Mouse (Mus musculus) liver, postnatal 0 days (tissue): ENCODE measurements at regions not wholly inside any gene's neighbourhood (a gene's known extent, or its start where the extent isn't known, plus 50 kb on each side); places are given as distances from the start of the nearest gene placed in this dataset.

Source experiments
- ATAC-seq: fragments of 200-750 bp; cut with Nextera tagmentation; 2 replicates; pipeline ENCODE4 v1.8.0; 2017; ENCODE audit warnings: mild to moderate bottlenecking, moderate library complexity
- DNase-seq: peaks from one replicate; pipeline ENCODE4 v3.0.0-alpha.2; 2016
- H3K27ac ChIP-seq: fragments of 300-500 bp; sonication (generic); 2 replicates; pipeline ENCODE4 v1.5.1; 2014; ENCODE audit warnings: antibody characterized with exemption, moderate library complexity, mild to moderate bottlenecking, low read depth
- H3K27me3 ChIP-seq: fragments of 300-500 bp; sonication (generic); 2 replicates; pipeline ENCODE4 v1.6.1; 2014; ENCODE audit warnings: low read length, control low read depth, mixed read lengths; ENCODE audit not compliant: insufficient read depth
- H3K36me3 ChIP-seq: fragments of 300-500 bp; sonication (generic); replicated peaks from 2 replicates; pipeline ENCODE4 v1.6.1; 2014; ENCODE audit warnings: mild to moderate bottlenecking, control low read depth, low read length, moderate library complexity, mixed read lengths; ENCODE audit not compliant: insufficient read depth
- H3K4me1 ChIP-seq: fragments of 300-500 bp; sonication (generic); 2 replicates; pipeline ENCODE4 v1.6.1; 2014; ENCODE audit warnings: antibody characterized with exemption, mild to moderate bottlenecking, control low read depth; ENCODE audit not compliant: insufficient read depth
- H3K4me2 ChIP-seq: fragments of 300-500 bp; sonication (generic); 2 replicates; pipeline ENCODE4 v1.6.1; 2014; ENCODE audit warnings: low read depth, mild to moderate bottlenecking, low read length, moderate library complexity, mixed read lengths
- H3K4me3 ChIP-seq: fragments of 300-500 bp; sonication (generic); 2 replicates; pipeline ENCODE4 v1.5.1; 2014; ENCODE audit warnings: low read depth, low read length
- H3K9ac ChIP-seq: fragments of 300-500 bp; sonication (generic); replicated peaks from 2 replicates; pipeline ENCODE4 v1.6.1; 2014; ENCODE audit warnings: mild to moderate bottlenecking, moderate library complexity
- H3K9me3 ChIP-seq: fragments of 300-500 bp; sonication (generic); 2 replicates; pipeline ENCODE4 v1.6.1; 2016; ENCODE audit warnings: mild to moderate bottlenecking, control low read depth, low read length, mixed read lengths
- CTCF ChIP-seq: sonication (generic); IDR thresholded peaks from 2 replicates; pipeline ENCODE4 v1.5.1; 2016; ENCODE audit warnings: antibody characterized with exemption, low read depth
- EP300 ChIP-seq: IDR thresholded peaks from 2 replicates; pipeline ENCODE4 v1.6.1; 2016; ENCODE audit warnings: antibody characterized with exemption, low read depth, mild to moderate bottlenecking
- WGBS: fragments of 180-500 bp; shearing (Covaris S2); extraction: QIAGEN DNeasy Blood & Tissue Kit; methylation state at CpG from one replicate; pipeline ENCODE4 v1.1.7; 2014; ENCODE audit not compliant: insufficient replicate concordance; 5-methylcytosine and 5-hydroxymethylcytosine counted together

- 65% methylated on average over 4 of the region's 4 CpGs for WGBS
- peaks cover 3% of the 10 kb centered on the region; the same call in 1 of the 2 replicates for H3K9me3 ChIP-seq
- ATAC-seq (no peak), DNase-seq (no peak)
- H3K4me1 ChIP-seq = no peaks in the 10 kb centered on the region
- H3K27me3 ChIP-seq = no peaks in the 10 kb centered on the region
- no peaks in the 10 kb centered on the region for H3K36me3 ChIP-seq
- no peak overlapping the region for H3K27ac ChIP-seq
- H3K4me2 ChIP-seq = no peak overlapping the region
- TF ChIP-seq EP300 = no peak
- no peak for TF ChIP-seq CTCF
- no peak overlapping the region for H3K4me3 ChIP-seq
- no peak overlapping the region for H3K9ac ChIP-seq
Measured at GRCm38 (mm10) chr1:158052644-158053043, 303.5 kb downstream of the Brinp2 start.

- 75% methylated on average over 11 of the region's 11 CpGs for WGBS
- no peaks in the 10 kb centered on the region for H3K4me1 ChIP-seq
- ATAC-seq (no peak), DNase-seq (no peak)
- H3K4me3 ChIP-seq = no peak overlapping the region
- no peak overlapping the region for H3K4me2 ChIP-seq
- no peaks in the 10 kb centered on the region for H3K27me3 ChIP-seq
- no peak overlapping the region for H3K27ac ChIP-seq
- no peak for TF ChIP-seq EP300
- peaks cover 3% of the 10 kb centered on the region for H3K9me3 ChIP-seq
- H3K9ac ChIP-seq = no peak overlapping the region
- H3K36me3 ChIP-seq = no peaks in the 10 kb centered on the region
Measured at GRCm38 (mm10) chr1:158054961-158055360, 301.2 kb downstream of the Brinp2 start.

- Histone ChIP-seq H3K36me3 (no peaks in the 10 kb centered on the region), H3K4me3 (no peak overlapping the region), H3K27ac (no peak overlapping the region), H3K9ac (no peak overlapping the region), H3K4me2 (no peak overlapping the region), H3K9me3 (peaks cover 3% of the 10 kb centered on the region), H3K4me1 (no peaks in the 10 kb centered on the region), H3K27me3 (no peaks in the 10 kb centered on the region)
- TF ChIP-seq EP300 (no peak), CTCF (no peak)
- WGBS = 60% methylated on average over 3 of the region's 3 CpGs
- no peak for DNase-seq
- no peak for ATAC-seq
Measured at GRCm38 (mm10) chr1:158056994-158057630, 299.0 kb downstream of the Brinp2 start.

GRCm38 (mm10) chr1:158057789-158058188 lies 298.3 kb downstream of the Brinp2 start:
- ATAC-seq (no peak), DNase-seq (no peak)
- Histone ChIP-seq H3K9ac (no peak overlapping the region), H3K4me2 (no peak overlapping the region), H3K4me3 (no peak overlapping the region), H3K36me3 (no peaks in the 10 kb centered on the region), H3K27ac (no peak overlapping the region), H3K4me1 (no peaks in the 10 kb centered on the region), H3K9me3 (peaks cover 3% of the 10 kb centered on the region), H3K27me3 (no peaks in the 10 kb centered on the region)
- TF ChIP-seq CTCF (no peak), EP300 (no peak)

- no peak for ATAC-seq
- Histone ChIP-seq H3K27me3 (no peaks in the 10 kb centered on the region), H3K27ac (no peak overlapping the region), H3K36me3 (no peaks in the 10 kb centered on the region), H3K4me2 (no peak overlapping the region), H3K9me3 (peaks cover under 1% of the 10 kb centered on the region; the same call in 1 of the 2 replicates), H3K4me3 (no peak overlapping the region), H3K9ac (no peak overlapping the region), H3K4me1 (no peaks in the 10 kb centered on the region)
- no peak for DNase-seq
- TF ChIP-seq CTCF (no peak), EP300 (no peak)
- 64% methylated on average over 6 of the region's 6 CpGs for WGBS
Measured at GRCm38 (mm10) chr1:158061995-158062394, 294.1 kb downstream of the Brinp2 start.

GRCm38 (mm10) chr1:158082181-158082580 lies 273.9 kb downstream of the Brinp2 start:
- Histone ChIP-seq H3K27me3 (no peaks in the 10 kb centered on the region), H3K9ac (no peak overlapping the region), H3K9me3 (no peaks in the 10 kb centered on the region), H3K4me3 (no peak overlapping the region), H3K36me3 (no peaks in the 10 kb centered on the region), H3K27ac (no peak overlapping the region), H3K4me1 (no peaks in the 10 kb centered on the region), H3K4me2 (no peak overlapping the region)
- DNase-seq = no peak
- TF ChIP-seq CTCF (no peak), EP300 (no peak)
- 49% methylated on average over 1 of the region's 1 CpGs for WGBS
- no peak for ATAC-seq

GRCm38 (mm10) chr1:158085856-158086255 lies 270.3 kb downstream of the Brinp2 start:
- DNase-seq (no peak), ATAC-seq (no peak)
- no peak for TF ChIP-seq EP300
- no peak for TF ChIP-seq CTCF
- H3K9ac ChIP-seq = no peak overlapping the region
- WGBS = 76% methylated on average over 3 of the region's 3 CpGs
- H3K4me1 ChIP-seq = no peaks in the 10 kb centered on the region
- H3K9me3 ChIP-seq = no peaks in the 10 kb centered on the region
- no peak overlapping the region for H3K27ac ChIP-seq
- no peak overlapping the region for H3K4me2 ChIP-seq
- H3K27me3 ChIP-seq = no peaks in the 10 kb centered on the region
- no peaks in the 10 kb centered on the region for H3K36me3 ChIP-seq
- H3K4me3 ChIP-seq = no peak overlapping the region
